Mouse (Mus musculus) kidney, adult 18-20 months (tissue): Measurements from ENCODE around the gene Mfsd4b5.
"Not testable (repeated sequence)": the region's sequence is repeated elsewhere in the genome, so short reads cannot be mapped to it uniquely, and the experiment has no call there.

Experiments
- DNase-seq: peaks from one replicate; pipeline ENCODE4 v3.0.0; 2021

The Mfsd4b5 gene

GRCm38 (mm10) chr10:39986466-39986865, at the start of gene Mfsd4b5:
Gene Mfsd4b5, minus strand, starts transcription at chr10:39986646.
- DNase-seq = peak; percentile 83

GRCm38 (mm10) chr10:40034956-40035355, 48.5 kb upstream of the Mfsd4b5 start:
- DNase-seq = no peak

- DNase-seq = no peak
Observed at GRCm38 (mm10) chr10:40032897-40033296, 46.5 kb upstream of the Mfsd4b5 start.

DNA sequence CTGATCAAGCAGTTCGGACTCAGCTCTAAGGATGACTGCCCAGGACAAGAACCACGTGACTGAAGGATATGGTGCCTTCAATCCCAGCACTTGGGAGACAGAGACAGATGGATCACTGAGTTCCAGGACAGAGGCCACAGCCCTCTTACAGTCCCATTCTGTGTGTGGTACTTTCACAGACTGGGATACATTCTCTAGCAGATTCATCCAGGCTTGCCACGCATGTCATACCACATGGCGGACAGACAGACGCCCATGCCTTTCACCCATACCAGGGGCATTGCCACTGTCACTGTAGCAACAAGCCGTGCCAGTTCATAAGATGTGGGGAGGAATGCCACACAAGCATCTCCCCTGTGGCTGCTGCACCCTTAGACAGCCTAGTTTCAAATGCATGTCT, 44.3 kb upstream of the Mfsd4b5 start:
- no peak for DNase-seq

GRCm38 (mm10) chr10:40029610-40030009, 43.2 kb upstream of the Mfsd4b5 start:
- no peak for DNase-seq

DNA sequence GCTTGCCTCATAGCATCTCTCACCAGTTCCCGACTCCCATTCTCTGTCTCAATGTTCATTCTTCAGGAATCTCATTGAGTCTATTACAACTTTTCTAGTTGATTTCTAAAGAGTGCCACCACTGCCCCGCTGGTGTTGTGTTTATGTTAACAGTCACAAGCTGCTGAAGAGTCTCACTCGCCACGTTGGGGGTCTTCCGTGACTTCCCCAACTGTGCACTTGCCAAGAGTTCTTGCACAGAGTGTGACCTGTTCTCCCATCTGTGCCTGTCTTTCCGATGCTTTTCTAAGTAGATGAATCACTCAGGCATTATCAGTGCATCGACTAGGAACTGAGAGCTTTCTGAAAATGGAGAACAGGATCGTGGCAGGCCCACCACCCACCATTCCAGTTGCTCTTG, 41.6 kb upstream of the Mfsd4b5 start:
- DNase-seq = no peak

GRCm38 (mm10) chr10:40026546-40026945, 40.1 kb upstream of the Mfsd4b5 start:
- no peak for DNase-seq

- DNase-seq = no peak
Observed at GRCm38 (mm10) chr10:40025560-40025959, 39.1 kb upstream of the Mfsd4b5 start.

GRCm38 (mm10) chr10:40024554-40025428, 38.3 kb upstream of the Mfsd4b5 start, which contains the start of gene Mfsd4b1:
Gene Mfsd4b1, minus strand, starts transcription at chr10:40025268.
- peak; percentile 94 for DNase-seq

- no peak for DNase-seq
Observed at GRCm38 (mm10) chr10:40020401-40020800, 34.0 kb upstream of the Mfsd4b5 start.

DNA sequence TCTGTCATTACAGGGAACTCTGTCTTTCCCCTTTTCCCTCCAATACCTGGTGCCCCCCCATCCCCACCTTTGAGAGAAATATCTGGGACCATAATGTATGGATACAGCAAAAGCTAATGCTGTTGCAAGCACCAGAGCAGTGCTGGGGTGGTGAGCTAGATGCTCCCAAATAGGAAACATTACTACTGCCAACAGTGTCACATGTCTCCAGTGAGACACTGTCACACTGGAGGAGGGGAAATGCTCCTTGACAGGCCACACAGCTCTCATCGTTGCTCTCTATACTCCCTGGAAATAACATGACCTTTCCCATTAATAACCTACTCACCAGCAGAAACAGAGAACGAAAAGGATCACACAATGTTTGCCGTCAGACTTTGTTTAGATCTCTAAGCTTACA, 33.0 kb upstream of the Mfsd4b5 start:
- DNase-seq = no peak

DNA sequence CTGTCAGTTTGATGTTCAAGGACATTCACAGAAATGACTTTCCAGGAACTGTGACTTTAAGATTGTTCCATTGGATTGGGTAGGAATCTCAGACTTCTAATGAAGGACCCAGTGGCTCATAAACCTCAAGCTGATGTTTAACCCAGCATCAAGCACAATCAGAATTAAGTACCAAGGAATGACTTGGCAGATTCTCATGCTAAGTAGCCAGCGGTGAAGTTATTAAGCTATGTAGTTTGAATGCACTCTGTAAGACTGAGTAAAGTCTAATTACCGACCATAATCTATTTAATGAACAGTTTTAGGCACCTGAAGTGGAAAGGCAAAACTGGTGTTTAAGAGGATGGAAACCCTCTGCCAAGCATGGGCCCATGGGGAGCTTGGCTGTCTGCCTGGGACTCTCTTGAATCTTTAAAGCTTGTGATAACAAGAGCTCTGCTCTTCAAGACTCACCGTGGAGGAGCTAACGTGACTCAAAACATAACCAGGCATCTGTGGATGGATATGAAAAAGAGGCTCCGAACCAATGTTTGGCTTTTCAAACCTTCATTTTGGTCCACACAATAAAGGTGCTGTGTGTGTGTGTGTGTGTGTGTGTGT, 31.9 kb upstream of the Mfsd4b5 start:
- peak; percentile 52 for DNase-seq

DNA sequence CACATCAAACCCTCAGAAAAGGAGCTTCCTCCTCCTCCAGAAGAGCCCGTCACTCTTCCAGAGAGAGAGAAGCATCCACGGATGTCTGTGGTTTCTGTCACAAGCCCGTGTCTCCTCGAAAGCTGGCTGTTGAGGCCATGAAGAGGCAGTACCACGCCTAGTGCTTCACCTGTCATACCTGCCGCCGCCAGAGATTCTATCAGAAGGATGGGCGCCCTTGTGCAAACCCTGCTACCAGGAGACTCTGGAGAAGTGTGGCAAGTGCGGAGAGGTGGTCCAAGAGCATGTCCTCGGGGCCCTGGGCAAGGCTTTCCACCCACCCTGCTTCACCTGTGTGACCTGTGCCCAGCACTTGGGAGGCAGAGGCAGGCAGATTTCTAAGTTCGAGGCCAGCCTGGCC, 23.1 kb upstream of the Mfsd4b5 start:
- no peak for DNase-seq

DNA sequence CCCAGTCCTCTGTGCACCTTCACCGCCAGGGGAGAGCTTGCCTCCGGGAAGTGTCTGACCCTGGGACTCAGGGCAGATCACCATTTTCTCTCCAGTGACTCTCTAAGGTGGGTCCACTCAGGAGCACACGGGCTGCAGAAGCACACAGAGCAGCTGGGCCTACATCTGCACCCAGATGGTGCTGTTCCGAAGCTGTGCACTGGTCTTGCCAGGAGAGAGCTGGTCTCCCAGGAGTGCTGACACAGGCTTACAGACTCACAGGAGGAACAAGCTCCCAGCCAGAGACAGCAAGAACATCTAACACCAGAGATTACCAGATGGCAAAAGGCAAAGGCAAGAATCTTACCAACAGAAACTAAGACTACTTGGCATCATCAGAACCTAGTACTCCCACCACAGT, 22.4 kb upstream of the Mfsd4b5 start:
- not testable (repeated sequence) for DNase-seq

DNA sequence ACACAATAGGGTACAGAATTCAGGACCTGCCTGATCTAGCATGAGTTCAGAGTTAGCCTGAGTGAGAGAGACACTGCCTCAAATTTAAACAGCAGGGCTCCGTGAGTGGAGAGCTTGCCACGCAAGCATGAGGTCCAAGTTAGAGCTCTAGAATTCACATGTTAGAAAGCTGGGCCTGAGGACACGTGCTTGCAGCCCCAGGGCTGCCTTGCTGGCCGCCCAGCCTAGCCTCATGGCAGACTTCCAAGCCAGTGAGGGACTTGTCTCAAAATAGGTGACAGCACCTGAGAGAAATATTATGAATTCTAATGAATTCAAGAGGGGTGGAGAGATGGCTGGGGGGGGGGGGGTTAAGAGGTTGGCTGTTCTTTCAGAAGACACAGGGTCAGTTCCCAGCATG, 21.5 kb upstream of the Mfsd4b5 start:
- peak; percentile 46 for DNase-seq

- no peak for DNase-seq
Observed at GRCm38 (mm10) chr10:40006963-40007362, 20.5 kb upstream of the Mfsd4b5 start.

DNA sequence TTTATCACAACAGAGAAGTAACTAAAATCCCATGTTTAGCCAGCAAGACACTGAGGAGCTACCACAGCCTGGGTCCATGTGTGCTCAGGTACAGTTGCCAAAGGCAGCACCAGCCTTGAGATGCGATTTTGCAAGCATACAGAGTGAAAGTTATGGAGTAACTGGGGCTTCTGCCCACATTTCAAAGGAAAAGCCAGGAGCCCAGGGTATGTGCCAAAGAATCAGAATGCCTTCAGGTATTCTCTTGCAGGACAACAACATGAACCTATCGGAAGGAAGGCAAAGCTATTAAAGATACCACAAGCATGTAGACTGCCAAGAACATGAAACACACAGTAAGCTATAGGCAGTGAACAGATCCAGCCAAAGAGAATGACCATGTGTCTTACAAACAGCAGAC, 14.3 kb upstream of the Mfsd4b5 start:
- DNase-seq = no peak

GRCm38 (mm10) chr10:39991155-39991554, 4.7 kb upstream of the Mfsd4b5 start:
- DNase-seq = peak; percentile 54

- DNase-seq = peak; percentile 78
Observed at GRCm38 (mm10) chr10:39982604-39983003, 3.8 kb downstream of the Mfsd4b5 start.

DNA sequence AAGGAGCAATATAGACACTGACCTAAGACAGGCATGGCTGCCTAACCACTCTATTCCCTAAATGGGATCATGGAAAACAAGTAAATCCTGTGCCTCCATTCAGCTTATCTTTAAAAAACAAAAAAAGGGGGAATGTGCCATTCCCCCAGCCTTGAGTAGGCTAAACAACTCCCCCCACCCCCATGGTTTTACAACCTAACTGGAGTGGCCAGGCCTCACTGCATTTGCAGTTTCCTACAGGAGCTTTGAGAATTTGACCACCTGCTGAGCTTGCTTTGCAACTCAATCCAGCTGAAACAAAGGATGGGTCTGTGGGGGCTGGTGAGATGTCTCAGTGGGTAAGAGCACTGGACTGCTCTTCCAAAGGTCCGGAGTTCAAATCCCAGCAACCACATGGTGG, 8.2 kb downstream of the Mfsd4b5 start:
- DNase-seq = no peak

GRCm38 (mm10) chr10:39977346-39977745, 9.1 kb downstream of the Mfsd4b5 start:
- DNase-seq = no peak

DNA sequence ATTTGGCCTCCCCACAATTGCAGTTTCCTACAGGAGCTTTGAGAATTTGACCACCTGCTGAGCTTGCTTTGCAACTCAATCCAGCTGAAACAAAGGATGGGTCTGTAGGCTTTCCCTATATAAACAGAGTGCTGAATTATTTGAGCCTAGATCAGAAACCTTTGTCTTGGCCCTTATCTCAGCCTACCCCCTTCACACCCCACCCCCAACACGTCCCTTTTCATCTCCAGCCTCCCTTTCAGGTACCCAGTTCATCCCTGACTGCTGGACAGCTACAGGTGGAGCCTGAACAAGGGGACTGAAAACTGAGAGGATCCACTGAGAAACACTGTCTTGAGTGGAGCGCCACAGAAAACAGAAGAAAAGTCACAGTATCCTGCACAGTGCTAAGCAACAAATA, 10.7 kb downstream of the Mfsd4b5 start:
- no peak for DNase-seq

DNA sequence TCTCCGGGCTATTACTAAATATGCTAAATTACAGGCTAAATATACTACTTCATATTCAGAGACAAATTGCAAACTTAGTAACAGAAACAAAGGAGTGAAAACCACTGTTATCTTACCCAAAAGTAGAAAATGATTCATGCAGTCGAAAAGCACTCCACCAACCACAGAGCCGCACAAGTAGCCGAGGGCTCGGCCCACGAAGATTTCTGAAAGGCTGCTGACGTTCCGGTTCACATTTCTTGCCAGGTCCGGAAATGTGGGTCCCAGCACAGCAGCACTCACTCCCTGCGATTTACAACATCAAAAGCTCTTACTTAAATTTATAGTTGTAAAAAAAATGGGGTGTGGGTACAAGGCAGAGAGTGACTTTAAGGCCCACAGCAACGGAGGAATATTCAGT, 11.5 kb downstream of the Mfsd4b5 start:
- no peak for DNase-seq

DNA sequence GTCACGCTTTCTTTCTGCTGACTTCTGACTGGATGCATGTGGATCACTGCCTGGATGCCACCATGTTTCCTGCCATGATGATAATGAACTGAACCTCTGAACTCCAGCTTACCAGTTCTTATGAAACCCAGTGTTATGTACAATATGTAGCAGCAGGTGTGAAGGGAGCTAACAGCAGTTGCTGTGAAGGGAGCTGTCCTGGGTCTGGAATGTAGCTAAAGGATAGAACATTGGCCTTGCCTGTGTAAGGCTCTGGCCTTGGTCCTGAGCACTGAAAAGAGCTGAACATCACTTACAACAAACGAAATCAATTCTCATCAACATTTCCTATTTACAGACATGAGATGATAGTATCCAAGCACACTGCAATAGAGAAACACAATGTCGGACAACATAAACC, 18.9 kb downstream of the Mfsd4b5 start:
- no peak for DNase-seq
